Mouse (Mus musculus) brain, embryonic 14.5 days (tissue): ENCODE results near the gene Trafd1.
"Not testable (repeated sequence)": the region's sequence is repeated elsewhere in the genome, so short reads cannot be mapped to it uniquely, and the experiment has no call there.

Experiments used
- CTCF ChIP-seq: fragments of 200-500 bp; IDR thresholded peaks from 2 replicates; pipeline ENCODE4 v1.5.1; 2012; ENCODE audit warnings: inconsistent platforms, mild to moderate bottlenecking, moderate library complexity, borderline replicate concordance; ENCODE audit not compliant: insufficient read depth, insufficient read length; ENCODE audit errors: extremely low read depth
- POLR2A ChIP-seq: fragments of 200-500 bp; IDR thresholded peaks from 2 replicates; pipeline ENCODE4 v1.6.1; 2012; ENCODE audit warnings: mild to moderate bottlenecking, inconsistent platforms, borderline replicate concordance; ENCODE audit not compliant: poor library complexity, insufficient read depth, insufficient read length, severe bottlenecking; ENCODE audit errors: extremely low read depth

GRCm38 (mm10) chr5:121330154-121330816 lies 55.1 kb downstream of the Trafd1 start:
- not testable (repeated sequence) for TF ChIP-seq CTCF, POLR2A
